Mouse (Mus musculus): ENCODE results near the gene Lgr5. TPM values are rescaled to one million over a fixed set of nuclear protein-coding genes. Genes with fewer than 3 reads are reported as not detected.
A peak's percentile ranks its signal among the peaks of the same experiment; 100 is the strongest.

Lgr5 gene
- polyA plus RNA-seq, 1 experiment from 2014 or later, result 4.8 TPM

GRCm38 (mm10) chr10:115473213-115473961, 114.2 kb downstream of the Lgr5 start:
- ATAC-seq (replicated peaks; ENCODE audit: low FRiP score) (no peak), DNase-seq (ENCODE audit: low spot score) (no peak)
- WGBS, result 74% methylated on average over 6 of the region's 6 CpGs

GRCm38 (mm10) chr10:115470621-115471334, 116.8 kb downstream of the Lgr5 start:
- Histone ChIP-seq H3K27me3 (replicated peaks; ENCODE audit: control insufficient read depth, insufficient read depth, low read length) (no peaks in the 10 kb centered on the region), H3K36me3 (ENCODE audit: control insufficient read depth, insufficient read depth, low read length) (no peaks in the 10 kb centered on the region), H3K9me3 (ENCODE audit: control insufficient read depth, low read length) (no peaks in the 10 kb centered on the region), H3K4me2 (peak overlapping the region; percentile 43), H3K27ac (ENCODE audit: low read depth, low read length) (no peak overlapping the region), H3K9ac (ENCODE audit: low read depth, low read length) (no peak overlapping the region), H3K4me3 (ENCODE audit: low read depth, low read length) (peak overlapping the region; percentile 6; the same call in 1 of the 2 replicates), H3K4me1 (replicated peaks; ENCODE audit: control insufficient read depth, insufficient read depth, low read length) (no peaks in the 10 kb centered on the region)
- no peak for DNase-seq (ENCODE audit: low spot score)
- ATAC-seq (replicated peaks; ENCODE audit: low FRiP score), result no peak
- 52% methylated on average over 17 of the region's 17 CpGs for WGBS

More at GRCm38 (mm10) chr10:115473213-115473961, 114.2 kb downstream of the Lgr5 start:
- Histone ChIP-seq H3K9ac (ENCODE audit: low read depth, low read length) (no peak overlapping the region), H3K27me3 (replicated peaks; ENCODE audit: control insufficient read depth, insufficient read depth, low read length) (no peaks in the 10 kb centered on the region), H3K4me2 (no peak overlapping the region), H3K36me3 (ENCODE audit: control insufficient read depth, insufficient read depth, low read length) (no peaks in the 10 kb centered on the region), H3K4me3 (ENCODE audit: low read depth, low read length) (no peak overlapping the region), H3K27ac (ENCODE audit: low read depth, low read length) (no peak overlapping the region), H3K4me1 (replicated peaks; ENCODE audit: control insufficient read depth, insufficient read depth, low read length) (peaks cover 2% of the 10 kb centered on the region; the same call in 1 of the 2 replicates), H3K9me3 (ENCODE audit: control insufficient read depth, low read length) (no peaks in the 10 kb centered on the region)

- H3K27me3 ChIP-seq (replicated peaks; ENCODE audit: control insufficient read depth, insufficient read depth, low read length), result no peaks in the 10 kb centered on the region
- no peak overlapping the region for H3K9ac ChIP-seq (ENCODE audit: low read depth, low read length)
- ATAC-seq (replicated peaks; ENCODE audit: low FRiP score) (no peak), DNase-seq (ENCODE audit: low spot score) (no peak)
- no peaks in the 10 kb centered on the region for H3K9me3 ChIP-seq (ENCODE audit: control insufficient read depth, low read length)
- no peaks in the 10 kb centered on the region for H3K4me1 ChIP-seq (replicated peaks; ENCODE audit: control insufficient read depth, insufficient read depth, low read length)
- no peak overlapping the region for H3K4me2 ChIP-seq
- no peak overlapping the region for H3K4me3 ChIP-seq (ENCODE audit: low read depth, low read length)
- H3K36me3 ChIP-seq (ENCODE audit: control insufficient read depth, insufficient read depth, low read length), result no peaks in the 10 kb centered on the region
- WGBS, result 38% methylated on average over 7 of the region's 7 CpGs
- no peak overlapping the region for H3K27ac ChIP-seq (ENCODE audit: low read depth, low read length)
Observed at GRCm38 (mm10) chr10:115469040-115469439, 118.5 kb downstream of the Lgr5 start.

GRCm38 (mm10) chr10:115468632-115469031, 118.9 kb downstream of the Lgr5 start:
- H3K9ac ChIP-seq (ENCODE audit: low read depth, low read length), result no peak overlapping the region
- DNase-seq (ENCODE audit: low spot score), result no peak
- no peaks in the 10 kb centered on the region for H3K9me3 ChIP-seq (ENCODE audit: control insufficient read depth, low read length)
- 55% methylated on average over 7 of the region's 7 CpGs for WGBS
- no peaks in the 10 kb centered on the region for H3K36me3 ChIP-seq (ENCODE audit: control insufficient read depth, insufficient read depth, low read length)
- H3K4me1 ChIP-seq (replicated peaks; ENCODE audit: control insufficient read depth, insufficient read depth, low read length), result no peaks in the 10 kb centered on the region
- H3K27me3 ChIP-seq (replicated peaks; ENCODE audit: control insufficient read depth, insufficient read depth, low read length), result no peaks in the 10 kb centered on the region
- ATAC-seq (replicated peaks; ENCODE audit: low FRiP score), result no peak
- no peak overlapping the region for H3K27ac ChIP-seq (ENCODE audit: low read depth, low read length)
- H3K4me3 ChIP-seq (ENCODE audit: low read depth, low read length), result no peak overlapping the region
- no peak overlapping the region for H3K4me2 ChIP-seq

GRCm38 (mm10) chr10:115467985-115468384, 119.6 kb downstream of the Lgr5 start:
- ATAC-seq (replicated peaks; ENCODE audit: low FRiP score) (no peak), DNase-seq (ENCODE audit: low spot score) (no peak)
- H3K27me3 ChIP-seq (replicated peaks; ENCODE audit: control insufficient read depth, insufficient read depth, low read length), result no peaks in the 10 kb centered on the region
- H3K9ac ChIP-seq (ENCODE audit: low read depth, low read length), result no peak overlapping the region
- 87% methylated on average over 8 of the region's 8 CpGs for WGBS
- no peak overlapping the region for H3K4me3 ChIP-seq (ENCODE audit: low read depth, low read length)
- H3K36me3 ChIP-seq (ENCODE audit: control insufficient read depth, insufficient read depth, low read length), result no peaks in the 10 kb centered on the region
- H3K4me2 ChIP-seq, result no peak overlapping the region
- H3K27ac ChIP-seq (ENCODE audit: low read depth, low read length), result no peak overlapping the region
- H3K9me3 ChIP-seq (ENCODE audit: control insufficient read depth, low read length), result no peaks in the 10 kb centered on the region
- H3K4me1 ChIP-seq (replicated peaks; ENCODE audit: control insufficient read depth, insufficient read depth, low read length), result no peaks in the 10 kb centered on the region

GRCm38 (mm10) chr10:115465778-115466177, 121.8 kb downstream of the Lgr5 start:
- Histone ChIP-seq H3K9ac (ENCODE audit: low read depth, low read length) (no peak overlapping the region), H3K4me1 (replicated peaks; ENCODE audit: control insufficient read depth, insufficient read depth, low read length) (no peaks in the 10 kb centered on the region), H3K27ac (ENCODE audit: low read depth, low read length) (no peak overlapping the region), H3K4me2 (no peak overlapping the region), H3K9me3 (ENCODE audit: control insufficient read depth, low read length) (no peaks in the 10 kb centered on the region), H3K36me3 (ENCODE audit: control insufficient read depth, insufficient read depth, low read length) (no peaks in the 10 kb centered on the region), H3K27me3 (replicated peaks; ENCODE audit: control insufficient read depth, insufficient read depth, low read length) (no peaks in the 10 kb centered on the region), H3K4me3 (ENCODE audit: low read depth, low read length) (no peak overlapping the region)
- no peak for ATAC-seq (replicated peaks; ENCODE audit: low FRiP score)
- WGBS, result 50% methylated on average over 6 of the region's 6 CpGs
- no peak for DNase-seq (ENCODE audit: low spot score)

GRCm38 (mm10) chr10:115465072-115465471, 122.5 kb downstream of the Lgr5 start:
- Histone ChIP-seq H3K9me3 (ENCODE audit: control insufficient read depth, low read length) (no peaks in the 10 kb centered on the region), H3K9ac (ENCODE audit: low read depth, low read length) (no peak overlapping the region), H3K4me1 (replicated peaks; ENCODE audit: control insufficient read depth, insufficient read depth, low read length) (no peaks in the 10 kb centered on the region), H3K4me3 (ENCODE audit: low read depth, low read length) (no peak overlapping the region), H3K27ac (ENCODE audit: low read depth, low read length) (no peak overlapping the region), H3K27me3 (replicated peaks; ENCODE audit: control insufficient read depth, insufficient read depth, low read length) (no peaks in the 10 kb centered on the region), H3K4me2 (no peak overlapping the region), H3K36me3 (ENCODE audit: control insufficient read depth, insufficient read depth, low read length) (no peaks in the 10 kb centered on the region)
- ATAC-seq (replicated peaks; ENCODE audit: low FRiP score) (no peak), DNase-seq (ENCODE audit: low spot score) (no peak)
- WGBS, result 74% methylated on average over 7 of the region's 7 CpGs

GRCm38 (mm10) chr10:115462646-115463045, 124.9 kb downstream of the Lgr5 start:
- 55% methylated on average over 5 of the region's 5 CpGs for WGBS
- ATAC-seq (replicated peaks; ENCODE audit: low FRiP score) (no peak), DNase-seq (ENCODE audit: low spot score) (no peak)
- no peaks in the 10 kb centered on the region for H3K4me1 ChIP-seq (replicated peaks; ENCODE audit: control insufficient read depth, insufficient read depth, low read length)
- no peak overlapping the region for H3K27ac ChIP-seq (ENCODE audit: low read depth, low read length)
- H3K9me3 ChIP-seq (ENCODE audit: control insufficient read depth, low read length), result no peaks in the 10 kb centered on the region
- no peaks in the 10 kb centered on the region for H3K27me3 ChIP-seq (replicated peaks; ENCODE audit: control insufficient read depth, insufficient read depth, low read length)
- no peak overlapping the region for H3K4me3 ChIP-seq (ENCODE audit: low read depth, low read length)
- no peak overlapping the region for H3K4me2 ChIP-seq
- H3K36me3 ChIP-seq (ENCODE audit: control insufficient read depth, insufficient read depth, low read length), result no peaks in the 10 kb centered on the region
- no peak overlapping the region for H3K9ac ChIP-seq (ENCODE audit: low read depth, low read length)

Measured in liver, embryonic 11.5 days (tissue).